Mouse (Mus musculus): Measurements from ENCODE around the gene Tmco4.

The Tmco4 gene

GRCm38 (mm10) chr4:139054300-139054923 is 81.7 kb downstream of the Tmco4 start:
- DNase-seq (ENCODE audit: extremely low spot score, low read depth, low spot score), result no peak

DNA sequence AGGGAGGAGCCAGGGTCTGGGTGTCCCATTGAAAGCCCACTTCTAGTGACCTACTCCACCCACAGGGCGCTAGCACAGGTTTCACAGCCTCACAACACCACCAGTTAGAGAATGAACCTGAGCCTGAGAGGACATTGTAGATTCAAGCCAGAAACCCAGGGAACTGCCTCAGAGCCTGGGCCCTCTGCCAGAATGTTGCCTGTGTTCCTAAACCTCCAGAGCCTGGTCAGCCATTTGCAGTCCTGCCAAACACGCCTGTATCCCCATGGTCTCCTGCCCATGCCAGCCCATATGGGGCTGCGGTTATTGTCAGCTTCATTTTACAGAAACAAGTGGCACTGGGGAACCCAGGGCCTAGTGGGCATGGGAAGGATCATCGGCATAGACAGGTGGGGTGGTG is 82.6 kb downstream of the Tmco4 start:
- DNase-seq (ENCODE audit: extremely low spot score, low read depth, low spot score), result no peak

GRCm38 (mm10) chr4:139055744-139056143 is 83.1 kb downstream of the Tmco4 start:
- no peak for DNase-seq (ENCODE audit: extremely low spot score, low read depth, low spot score)

DNA sequence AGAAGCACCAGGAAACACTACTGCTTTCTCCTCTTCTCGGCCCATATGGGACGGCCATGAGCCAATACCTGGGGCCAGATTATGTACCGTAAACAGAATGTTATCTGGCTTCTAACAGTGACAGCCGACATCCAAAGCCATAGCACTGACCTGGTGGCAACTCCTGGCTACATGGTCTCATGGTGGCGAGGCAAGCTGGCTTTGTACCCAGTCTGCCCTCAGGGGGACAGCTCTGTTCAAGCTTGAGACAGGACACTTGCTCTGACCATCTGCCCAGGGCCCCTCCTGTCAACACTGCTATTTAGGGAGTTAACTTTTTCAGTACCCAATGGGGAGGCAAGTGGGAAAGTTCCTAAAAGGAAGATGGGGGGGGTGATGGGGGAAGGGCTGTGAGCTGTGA is 84.6 kb downstream of the Tmco4 start:
- DNase-seq (ENCODE audit: extremely low spot score, low read depth, low spot score), result no peak

DNA sequence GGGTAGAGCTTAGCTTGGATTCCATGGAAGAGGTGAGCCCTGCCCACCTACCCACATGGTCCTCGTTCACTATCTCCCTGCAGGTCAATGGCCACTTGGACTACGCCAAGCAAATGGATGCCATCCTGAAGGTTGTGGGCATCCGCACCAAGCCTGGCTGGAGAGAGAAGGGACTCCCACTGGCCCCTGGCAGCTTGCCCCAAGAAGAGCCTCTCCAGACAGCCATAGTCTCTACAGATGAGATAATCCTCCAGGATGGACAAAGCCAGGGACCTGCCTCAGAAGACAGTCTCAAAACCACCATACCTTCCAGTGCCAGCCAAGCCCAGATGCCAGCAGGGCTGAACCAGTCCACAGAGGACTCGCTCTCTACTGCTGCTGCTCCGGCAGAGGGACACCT is 85.3 kb downstream of the Tmco4 start:
- DNase-seq (ENCODE audit: extremely low spot score, low read depth, low spot score), result no peak

GRCm38 (mm10) chr4:139059569-139059968 is 86.9 kb downstream of the Tmco4 start:
- peak; percentile 35 for DNase-seq (ENCODE audit: extremely low spot score, low read depth, low spot score)

- DNase-seq (ENCODE audit: extremely low spot score, low read depth, low spot score), result no peak
Observed at GRCm38 (mm10) chr4:139064831-139065230, 92.1 kb downstream of the Tmco4 start.

GRCm38 (mm10) chr4:139068287-139068686 is 95.6 kb downstream of the Tmco4 start:
- no peak for DNase-seq (ENCODE audit: extremely low spot score, low read depth, low spot score)

DNA sequence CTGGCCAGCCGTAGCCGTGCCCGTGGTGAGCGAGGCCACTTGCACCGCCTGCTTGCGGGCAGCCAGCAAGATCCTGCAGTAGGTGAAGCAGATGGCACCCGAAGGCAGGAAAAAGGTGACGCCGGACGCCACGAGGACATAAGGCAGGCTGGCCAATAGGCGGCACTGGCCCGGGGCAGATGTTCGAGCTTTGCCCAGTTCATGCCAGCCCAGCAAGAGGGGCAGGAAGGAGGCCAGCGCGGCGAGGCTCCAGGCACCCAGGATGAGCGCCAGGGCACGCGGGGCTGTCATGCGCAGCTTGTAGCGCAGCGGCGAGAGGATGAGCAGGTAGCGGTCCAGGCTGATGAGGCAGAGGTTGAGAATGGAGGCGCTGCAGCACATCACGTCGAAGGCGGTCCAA is 101.4 kb downstream of the Tmco4 start:
- DNase-seq (ENCODE audit: extremely low spot score, low read depth, low spot score), result no peak

DNA sequence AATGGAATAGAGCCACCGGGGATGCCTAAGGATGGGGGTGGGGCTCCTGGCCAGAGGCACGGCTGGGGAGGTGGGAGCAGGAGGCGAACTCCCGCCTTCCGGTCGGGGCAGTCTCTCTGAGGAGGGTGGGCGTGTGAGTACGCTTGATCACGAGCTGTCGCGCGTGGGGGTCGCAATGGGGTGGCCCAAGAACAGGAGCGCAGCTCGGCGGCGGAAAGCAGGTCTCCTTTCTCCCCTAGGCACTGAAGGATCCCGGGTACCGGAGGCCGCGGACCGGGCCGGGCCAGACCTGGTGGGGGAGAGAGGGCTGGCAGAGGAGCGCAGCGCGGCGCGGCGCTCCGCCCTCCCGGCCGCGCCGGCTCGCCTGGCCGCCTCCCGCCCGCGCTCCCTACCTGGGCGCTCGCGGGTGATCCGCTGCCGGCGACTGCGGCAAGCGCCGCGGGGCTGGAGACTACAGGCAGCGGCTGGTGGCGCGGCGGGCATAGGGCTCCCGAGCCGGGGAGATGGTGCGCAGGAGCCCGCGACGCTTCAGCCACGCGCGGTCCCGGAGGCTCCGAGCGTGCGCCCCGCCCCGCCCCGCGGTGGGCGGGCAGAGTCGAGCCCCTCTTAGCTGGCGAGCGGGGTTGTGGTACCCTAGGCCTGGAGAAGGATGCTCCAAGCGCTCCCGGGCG is 102.5 kb downstream of the Tmco4 start, which contains the start of gene Htr6:
Gene Htr6 (minus strand): TSS at position 530 of the 671 bp plus-strand sequence.
- DNase-seq (ENCODE audit: extremely low spot score, low read depth, low spot score), result no peak

DNA sequence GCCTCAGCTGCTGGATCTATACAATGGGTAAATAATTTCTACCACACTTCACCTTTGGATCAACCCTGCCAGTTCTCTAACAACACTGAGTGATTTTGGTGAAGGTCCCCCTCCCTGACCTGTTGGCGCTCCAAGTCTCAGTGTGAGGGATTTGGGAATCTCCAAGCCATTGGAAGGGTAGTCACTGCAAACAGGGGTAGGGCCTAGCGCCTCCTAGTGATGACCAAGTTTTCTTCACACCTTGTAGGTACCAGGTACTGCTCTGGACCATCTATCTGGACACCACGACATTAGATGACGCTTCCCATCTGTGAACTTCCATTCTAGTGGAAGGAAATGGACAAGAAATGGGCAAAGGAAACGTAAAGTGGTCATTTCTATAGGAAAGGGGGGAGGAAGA is 103.2 kb downstream of the Tmco4 start:
- DNase-seq (ENCODE audit: extremely low spot score, low read depth, low spot score), result no peak

DNA sequence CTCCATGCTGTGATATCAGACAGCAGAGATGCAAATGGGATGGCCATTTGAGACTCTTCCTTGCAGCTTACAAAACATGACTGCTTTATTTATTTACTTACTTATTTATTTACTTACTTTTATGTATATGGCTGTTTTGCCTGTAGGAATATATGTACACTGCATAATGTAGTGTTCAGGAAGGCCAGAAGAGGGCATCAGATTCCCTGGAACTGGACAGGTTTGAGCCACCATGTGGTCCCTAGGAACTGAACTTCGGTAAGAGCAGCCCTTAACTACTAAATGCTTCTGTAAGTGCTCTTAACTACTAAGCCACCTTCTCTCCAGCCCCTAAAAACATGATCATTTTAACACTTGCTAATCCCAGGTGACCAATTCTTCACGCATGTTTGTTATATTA is 105.6 kb downstream of the Tmco4 start:
- no peak for DNase-seq (ENCODE audit: extremely low spot score, low read depth, low spot score)

GRCm38 (mm10) chr4:139078726-139079125 is 106.0 kb downstream of the Tmco4 start:
- no peak for DNase-seq (ENCODE audit: extremely low spot score, low read depth, low spot score)

DNA sequence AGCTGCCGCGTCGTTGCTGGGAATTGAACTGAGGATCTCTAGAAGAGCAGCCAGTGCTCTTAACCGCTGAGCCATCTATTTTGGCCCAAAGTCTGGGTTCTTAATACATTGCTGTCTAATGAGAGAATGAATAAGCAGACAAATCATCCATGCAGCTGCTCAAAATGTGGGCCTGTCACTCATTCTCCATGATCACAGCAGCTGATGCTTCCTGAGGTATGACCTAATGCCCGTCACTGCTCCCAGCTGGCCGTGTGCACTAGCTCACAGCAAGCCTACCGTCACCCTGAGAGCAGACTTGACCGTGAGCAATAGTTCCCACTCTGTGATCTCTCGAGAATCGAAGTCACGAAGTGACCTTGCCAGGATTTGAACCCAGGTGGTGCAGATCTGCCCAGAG is 106.8 kb downstream of the Tmco4 start:
- DNase-seq (ENCODE audit: extremely low spot score, low read depth, low spot score), result no peak

- no peak for DNase-seq (ENCODE audit: extremely low spot score, low read depth, low spot score)
Observed at GRCm38 (mm10) chr4:139080259-139080658, 107.6 kb downstream of the Tmco4 start.

DNA sequence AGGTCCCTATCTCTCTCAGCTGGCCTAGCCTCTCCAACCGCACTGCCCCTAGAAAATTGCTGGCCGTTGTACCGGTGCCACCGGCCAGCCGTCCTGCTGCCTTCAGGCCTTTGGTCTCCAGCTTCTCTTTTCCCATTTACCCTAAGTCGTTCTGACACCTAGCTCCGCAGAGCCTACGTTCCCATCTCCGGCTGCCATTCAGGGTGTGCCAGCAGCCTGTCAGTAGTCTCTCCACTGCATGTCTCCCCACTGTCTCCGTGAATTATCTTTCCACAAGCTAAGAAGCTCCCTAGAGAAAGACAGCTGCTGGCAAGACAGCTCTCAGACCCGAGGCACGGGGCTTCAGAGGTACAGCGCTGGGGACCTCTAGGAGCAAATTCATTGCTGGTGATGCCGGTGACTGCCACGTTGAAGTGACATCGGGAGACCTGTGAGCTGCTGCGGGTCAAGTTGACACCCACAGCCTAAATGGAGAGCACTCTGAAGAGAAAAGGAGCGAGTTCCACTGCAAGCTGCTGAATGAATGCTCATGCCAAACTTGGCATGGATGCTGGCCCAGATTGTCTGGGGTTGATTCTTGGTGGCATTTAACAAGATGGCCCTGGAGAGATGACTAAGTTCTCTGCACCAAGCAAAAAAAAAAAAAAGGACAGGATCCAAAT is 108.7 kb downstream of the Tmco4 start:
- no peak for DNase-seq (ENCODE audit: extremely low spot score, low read depth, low spot score)

DNA sequence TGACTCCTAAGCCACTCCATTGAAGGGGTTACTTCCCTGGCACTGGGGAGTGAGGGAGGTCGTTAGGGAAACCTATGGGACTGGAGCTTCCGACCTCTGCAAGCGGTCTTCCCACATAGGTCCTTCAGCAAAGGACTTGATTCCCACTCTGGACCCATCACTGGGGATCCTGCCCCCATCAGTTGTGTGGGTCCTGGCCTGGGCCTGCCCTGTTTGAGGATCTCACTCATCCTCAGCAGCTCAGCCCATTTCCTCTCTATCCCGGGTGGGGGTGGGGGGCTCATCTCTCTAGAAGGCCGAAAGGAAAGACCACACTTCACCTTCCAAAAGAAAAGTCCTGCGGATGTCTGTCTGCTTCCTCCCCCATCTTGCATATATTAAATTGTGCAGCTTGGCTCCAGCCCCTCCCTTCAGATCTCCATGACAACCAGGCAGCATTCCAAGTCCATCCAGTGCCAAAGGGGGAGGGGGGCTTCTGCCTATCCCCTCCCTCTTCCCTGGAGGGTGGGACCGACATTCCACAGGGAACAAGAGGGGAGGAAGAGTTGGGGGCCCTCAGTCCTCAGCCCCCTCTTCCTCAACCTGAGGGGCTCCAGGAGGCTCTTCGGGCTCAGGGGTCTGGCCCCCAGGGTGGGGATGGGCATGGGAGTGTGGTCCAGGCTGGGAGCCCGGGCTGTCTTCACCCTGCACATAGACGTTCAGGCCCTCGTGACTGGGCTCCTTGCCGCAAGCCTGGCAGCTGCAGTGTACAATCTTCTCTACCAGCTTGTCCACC is 110.3 kb downstream of the Tmco4 start:
- DNase-seq (ENCODE audit: extremely low spot score, low read depth, low spot score), result no peak

GRCm38 (mm10) chr4:139085337-139085736 is 112.6 kb downstream of the Tmco4 start:
- no peak for DNase-seq (ENCODE audit: extremely low spot score, low read depth, low spot score)

DNA sequence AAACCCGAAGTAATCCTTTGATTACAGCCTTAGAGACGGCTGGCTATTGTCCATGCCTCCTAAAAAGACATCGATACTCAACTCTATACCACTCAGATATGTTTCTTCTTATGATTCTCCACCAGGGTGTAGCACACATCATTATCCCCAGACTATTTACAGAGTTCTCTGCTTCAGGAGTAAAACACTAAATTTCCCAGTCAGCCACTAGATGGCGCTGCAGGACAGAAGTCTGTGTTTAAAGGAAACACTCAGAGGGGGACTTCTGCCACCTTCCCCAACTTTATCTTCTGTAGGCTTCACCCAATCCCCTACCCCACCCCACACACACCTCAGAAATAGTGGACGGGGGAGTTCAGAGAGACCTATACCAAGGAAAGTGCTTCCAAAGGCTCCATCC is 113.3 kb downstream of the Tmco4 start:
- peak; percentile 92 for DNase-seq (ENCODE audit: extremely low spot score, low read depth, low spot score)

- DNase-seq (ENCODE audit: extremely low spot score, low read depth, low spot score), result no peak
Observed at GRCm38 (mm10) chr4:139086984-139087383, 114.3 kb downstream of the Tmco4 start.

- DNase-seq (ENCODE audit: extremely low spot score, low read depth, low spot score), result no peak
Observed at GRCm38 (mm10) chr4:139088982-139089671, 116.4 kb downstream of the Tmco4 start.

Measured in hindlimb bud, embryonic 11.5 days (tissue).